Mouse (Mus musculus) activated CD4-positive, CD25-positive, alpha-beta regulatory T cell, adult 4 months (primary cell): ENCODE measurements around the gene Tex30. TPM values are rescaled to one million over a fixed set of nuclear protein-coding genes. Genes with fewer than 3 reads are reported as not detected.
A peak's percentile ranks its signal among the peaks of the same experiment; 100 is the strongest.
"Not testable (repeated sequence)": the region's sequence is repeated elsewhere in the genome, so short reads cannot be mapped to it uniquely, and the experiment has no call there.

Experiments
- ATAC-seq: one replicate; pipeline ENCODE4 v1.8.0; 2017
- polyA plus RNA-seq, 2 experiments: library from polyadenylated mRNA; unstranded; fragments of 100-300 nt; shearing (Covaris generic); gene quantifications; one replicate each; pipeline ENCODE4 v1.2.1; 2017

Tex30 gene
- polyA plus RNA-seq: 10 to 100 TPM; 44.7 to 47.2 TPM

- peak; percentile 90 for ATAC-seq
Measured at GRCm38 (mm10) chr1:44102259-44102717, at the start of gene Tex30. Gene Tex30 (minus strand): TSS chr1:44102441.

GRCm38 (mm10) chr1:44148706-44149105, 46.5 kb upstream of the Tex30 start:
- no peak for ATAC-seq

- peak; percentile 98 for ATAC-seq
Measured at GRCm38 (mm10) chr1:44147563-44148381, 45.5 kb upstream of the Tex30 start, which contains the start of gene Ercc5. Gene Ercc5 (plus strand): TSS chr1:44147744.

GRCm38 (mm10) chr1:44142747-44143146, 40.5 kb upstream of the Tex30 start:
- ATAC-seq: no peak

- ATAC-seq: no peak
Measured at GRCm38 (mm10) chr1:44140232-44140631, 38.0 kb upstream of the Tex30 start.

GRCm38 (mm10) chr1:44129929-44130581, 27.8 kb upstream of the Tex30 start:
- ATAC-seq: no peak

GRCm38 (mm10) chr1:44125590-44125989, 23.3 kb upstream of the Tex30 start:
- ATAC-seq: no peak

- ATAC-seq: peak; percentile 70
Measured at GRCm38 (mm10) chr1:44122256-44122655, 20.0 kb upstream of the Tex30 start.

- ATAC-seq: no peak
Measured at GRCm38 (mm10) chr1:44120074-44120406, 17.8 kb upstream of the Tex30 start.

GRCm38 (mm10) chr1:44119201-44120073, 17.2 kb upstream of the Tex30 start:
- ATAC-seq: peak; percentile 22

GRCm38 (mm10) chr1:44118239-44119054, 16.2 kb upstream of the Tex30 start, which contains the start of the genes Kdelc1 and Bivm:
Gene Kdelc1 (minus strand): TSS chr1:44118808.
Gene Bivm (plus strand): TSS chr1:44118957.
- peak; percentile 83 for ATAC-seq

- no peak for ATAC-seq
Measured at GRCm38 (mm10) chr1:44117571-44117970, 15.3 kb upstream of the Tex30 start.

GRCm38 (mm10) chr1:44102939-44103338, 698 bp upstream of the Tex30 start:
- no peak for ATAC-seq

GRCm38 (mm10) chr1:44101448-44102225, 604 bp downstream of the Tex30 start:
- ATAC-seq: peak; percentile 67

- peak; percentile 75 for ATAC-seq
Measured at GRCm38 (mm10) chr1:44064625-44065024, 37.6 kb downstream of the Tex30 start.

- no peak for ATAC-seq
Measured at GRCm38 (mm10) chr1:44063439-44063838, 38.8 kb downstream of the Tex30 start.

- no peak for ATAC-seq
Measured at GRCm38 (mm10) chr1:44061836-44062235, 40.4 kb downstream of the Tex30 start, which contains the start of gene Gm8251. Gene Gm8251 (minus strand): TSS chr1:44061936.

- no peak for ATAC-seq
Measured at GRCm38 (mm10) chr1:44057805-44058204, 44.4 kb downstream of the Tex30 start.

- no peak for ATAC-seq
Measured at GRCm38 (mm10) chr1:44046556-44046955, 55.7 kb downstream of the Tex30 start.

GRCm38 (mm10) chr1:44045689-44046088, 56.6 kb downstream of the Tex30 start:
- ATAC-seq: not testable (repeated sequence)

- no peak for ATAC-seq
Measured at GRCm38 (mm10) chr1:44042555-44042915, 59.7 kb downstream of the Tex30 start.
